Mouse (Mus musculus) forebrain, postnatal 0 days (tissue): Measurements from ENCODE around the gene Tbx1. TPM values are rescaled to one million over a fixed set of nuclear protein-coding genes. Genes with fewer than 3 reads are reported as not detected.
A peak's percentile ranks its signal among the peaks of the same experiment; 100 is the strongest.

Source experiments
- ATAC-seq: fragments of 200-750 bp; cut with Nextera tagmentation; 2 replicates; pipeline ENCODE4 v1.8.0; 2017; ENCODE audit warnings: mild to moderate bottlenecking, moderate library complexity
- DNase-seq: peaks from one replicate; pipeline ENCODE4 v3.0.0-alpha.2; 2015
- H3K27ac ChIP-seq: fragments of 300-500 bp; sonication (generic); 2 replicates; pipeline ENCODE4 v1.5.1; 2014; ENCODE audit warnings: low read depth, mild to moderate bottlenecking, antibody characterized with exemption, low read length, moderate library complexity, mixed read lengths
- H3K27me3 ChIP-seq: fragments of 300-500 bp; sonication (generic); 2 replicates; pipeline ENCODE4 v1.6.1; 2014; ENCODE audit warnings: mild to moderate bottlenecking, low read length, mixed read lengths; ENCODE audit not compliant: insufficient read depth
- H3K36me3 ChIP-seq: fragments of 300-500 bp; sonication (generic); 2 replicates; pipeline ENCODE4 v1.6.1; 2014; ENCODE audit warnings: mild to moderate bottlenecking, moderate library complexity; ENCODE audit not compliant: insufficient read depth
- H3K4me1 ChIP-seq: fragments of 300-500 bp; sonication (generic); 2 replicates; pipeline ENCODE4 v1.6.1; 2014; ENCODE audit warnings: antibody characterized with exemption; ENCODE audit not compliant: insufficient read depth
- H3K4me2 ChIP-seq: fragments of 300-500 bp; sonication (generic); 2 replicates; pipeline ENCODE4 v1.6.1; 2014; ENCODE audit warnings: low read depth, mild to moderate bottlenecking, moderate library complexity
- H3K4me3 ChIP-seq: fragments of 300-500 bp; sonication (generic); 2 replicates; pipeline ENCODE4 v1.5.1; 2014; ENCODE audit warnings: low read depth, low read length, mixed read lengths
- H3K9ac ChIP-seq: fragments of 300-500 bp; sonication (generic); 2 replicates; pipeline ENCODE4 v1.6.1; 2014; ENCODE audit warnings: mild to moderate bottlenecking
- H3K9me3 ChIP-seq: fragments of 300-500 bp; sonication (generic); 2 replicates; pipeline ENCODE4 v1.6.1; 2016; ENCODE audit warnings: low read length
- CTCF ChIP-seq: sonication (generic); IDR thresholded peaks from 2 replicates; pipeline ENCODE4 v1.5.1; 2016; ENCODE audit warnings: antibody characterized with exemption, control low read depth, low read depth
- WGBS: fragments of 180-500 bp; shearing (Covaris S2); extraction: QIAGEN DNeasy Blood & Tissue Kit; methylation state at CpG from one replicate; pipeline ENCODE4 v1.1.7; 2014; 5-methylcytosine and 5-hydroxymethylcytosine counted together
- polyA plus RNA-seq: library from polyadenylated mRNA; unstranded; fragments of >200 nt; fragmentation: Nextera tagmentation; extraction: Ambion mirVana; gene quantifications from 2 replicates; pipeline ENCODE4 v1.2.1, GENCODE M21; 2015
- total RNA-seq: library from RNA; depleted of rRNA; stranded (reverse); fragments of >200 nt; gene quantifications from 2 replicates; pipeline ENCODE4 v1.2.3, GENCODE M21; 2014

The Tbx1 gene
- total and polyA plus RNA-seq, 2 experiments from 2014 or later: 0.71 to 0.90 TPM

DNA sequence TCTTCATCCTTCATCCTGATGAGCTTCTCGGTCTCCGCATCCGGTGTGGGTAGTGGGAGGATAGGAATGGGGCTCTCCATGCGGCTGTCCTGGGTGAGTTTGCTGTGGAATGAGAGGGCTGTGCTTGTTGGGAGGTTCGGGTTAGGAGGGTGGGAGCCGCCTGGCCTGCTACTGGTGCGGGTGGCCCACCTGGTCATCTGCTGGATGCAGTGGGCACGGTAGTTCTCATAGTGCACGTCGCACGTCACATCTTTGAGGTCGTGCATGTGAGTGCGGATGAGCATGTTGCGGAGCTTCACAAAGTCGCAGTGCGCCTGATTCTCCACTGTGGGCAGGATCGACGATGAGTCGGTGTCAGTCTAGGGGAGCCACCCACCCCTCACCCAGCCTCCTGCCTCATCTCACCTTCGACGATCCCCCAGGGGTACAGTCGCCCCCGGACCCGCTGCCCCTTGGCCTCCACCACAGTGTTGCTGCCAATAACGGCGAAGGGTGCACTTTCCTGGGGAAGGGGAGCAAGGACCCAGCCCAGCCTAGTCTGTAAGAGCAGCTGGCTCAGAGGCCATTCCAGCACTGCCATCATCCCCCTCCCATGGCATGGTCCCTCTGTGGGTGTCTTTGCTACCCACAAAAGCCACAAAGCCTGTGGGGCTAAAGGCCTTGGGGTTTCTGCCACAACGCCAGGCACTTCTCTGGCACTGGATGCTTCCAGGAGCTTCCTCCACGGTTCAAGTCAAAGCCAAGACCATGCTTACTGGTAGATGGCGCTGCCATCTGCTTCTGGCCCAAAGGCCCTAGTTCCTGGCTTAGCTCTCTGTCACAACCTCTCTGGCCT, 32.7 kb upstream of the Tbx1 start:
- H3K27me3 ChIP-seq: peaks cover 22% of the 10 kb centered on the region

DNA sequence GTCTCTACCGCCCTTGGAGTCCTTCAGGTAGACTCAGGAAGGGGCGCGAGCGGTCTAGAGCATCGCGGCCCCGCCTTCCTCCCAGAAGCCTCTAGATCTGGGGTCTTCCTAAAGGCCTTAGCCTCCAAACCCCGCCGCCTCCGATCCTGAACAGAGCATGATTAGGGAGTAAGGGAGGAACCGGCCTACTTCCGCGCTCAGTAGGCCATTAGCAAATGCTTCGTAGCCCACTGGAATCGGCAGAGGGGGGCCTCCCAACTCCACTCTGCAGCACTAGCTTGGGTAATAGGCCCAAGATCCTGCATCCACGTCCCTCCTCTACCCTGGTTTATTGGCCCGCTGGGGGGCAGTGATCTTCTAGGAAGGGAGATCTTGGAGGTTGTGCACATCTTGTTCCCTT, 31.5 kb upstream of the Tbx1 start, which contains the start of gene Gp1bb:
TSS of gene Gp1bb (minus strand) at position 385 of the 400 bp plus-strand sequence.
- Histone ChIP-seq H3K36me3 (peaks cover 44% of the 10 kb centered on the region), H3K4me2 (peak within 1 kb of the TSS; percentile 67), H3K27ac (no peak within 1 kb of the TSS), H3K4me1 (peaks cover 6% of the 10 kb centered on the region; the same call in 1 of the 2 replicates), H3K9ac (no peak within 1 kb of the TSS), H3K4me3 (peak within 1 kb of the TSS; percentile 32), H3K9me3 (no peaks in the 10 kb centered on the region), H3K27me3 (peaks cover 22% of the 10 kb centered on the region)
- no peak for ATAC-seq
- TF ChIP-seq CTCF: 0 out of 2 replicates have a peak, but pooled peaks have one; percentile 7
- WGBS: 35% methylated on average over 17 of the region's 17 CpGs
- DNase-seq: no peak

More for the DNA sequence above, 32.7 kb upstream of the Tbx1 start:
- ATAC-seq (no peak), DNase-seq (peak; percentile 8)
- H3K4me3 ChIP-seq: no peak overlapping the region
- H3K9me3 ChIP-seq: no peaks in the 10 kb centered on the region
- H3K36me3 ChIP-seq: peaks cover 44% of the 10 kb centered on the region
- H3K9ac ChIP-seq: no peak overlapping the region
- H3K4me1 ChIP-seq: peaks cover 15% of the 10 kb centered on the region
- no peak overlapping the region for H3K27ac ChIP-seq
- TF ChIP-seq CTCF: no peak
- 52% methylated on average over 29 of the region's 29 CpGs for WGBS
- H3K4me2 ChIP-seq: no peak overlapping the region

DNA sequence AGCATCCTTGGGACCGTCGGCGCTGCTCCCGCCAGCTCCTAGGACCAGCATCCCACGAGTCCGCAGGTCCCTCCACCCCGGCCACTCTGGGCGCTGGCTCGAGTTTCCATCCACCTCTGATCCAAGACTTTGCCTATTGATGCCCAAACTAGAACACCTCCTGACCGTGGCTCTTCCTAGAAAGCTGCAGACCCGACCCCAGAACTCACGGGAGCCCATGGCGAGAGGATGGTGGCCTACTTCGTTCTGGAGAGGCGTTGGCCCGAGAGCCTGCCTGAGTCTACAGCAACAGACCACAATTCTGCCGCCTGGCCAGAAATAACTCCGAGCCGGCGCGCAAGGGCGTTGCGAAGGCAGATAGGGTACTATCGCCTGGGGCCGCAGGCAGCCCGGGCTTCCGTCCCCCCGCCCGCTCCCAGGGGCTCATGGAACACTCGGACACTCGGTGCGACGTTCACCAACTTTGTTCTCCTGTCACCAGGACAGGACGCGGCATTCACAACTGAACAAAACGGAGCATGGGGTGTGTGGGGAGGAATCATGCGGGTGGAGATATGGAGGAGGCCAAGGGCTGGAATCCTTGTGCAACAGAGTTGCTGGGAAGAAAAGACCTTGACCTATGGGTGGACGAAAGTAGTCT, 31.0 kb upstream of the Tbx1 start:
- H3K4me2 ChIP-seq: peak overlapping the region; percentile 67
- H3K4me3 ChIP-seq: peak overlapping the region; percentile 32
- ATAC-seq (no peak), DNase-seq (peak; percentile 53)
- H3K9ac ChIP-seq: no peak overlapping the region
- 11% methylated on average over 38 of the region's 38 CpGs for WGBS
- H3K36me3 ChIP-seq: peaks cover 44% of the 10 kb centered on the region
- peaks cover 22% of the 10 kb centered on the region for H3K27me3 ChIP-seq
- TF ChIP-seq CTCF: no peak
- H3K4me1 ChIP-seq: peaks cover 6% of the 10 kb centered on the region; the same call in 1 of the 2 replicates
- H3K27ac ChIP-seq: no peak overlapping the region
- no peaks in the 10 kb centered on the region for H3K9me3 ChIP-seq

DNA sequence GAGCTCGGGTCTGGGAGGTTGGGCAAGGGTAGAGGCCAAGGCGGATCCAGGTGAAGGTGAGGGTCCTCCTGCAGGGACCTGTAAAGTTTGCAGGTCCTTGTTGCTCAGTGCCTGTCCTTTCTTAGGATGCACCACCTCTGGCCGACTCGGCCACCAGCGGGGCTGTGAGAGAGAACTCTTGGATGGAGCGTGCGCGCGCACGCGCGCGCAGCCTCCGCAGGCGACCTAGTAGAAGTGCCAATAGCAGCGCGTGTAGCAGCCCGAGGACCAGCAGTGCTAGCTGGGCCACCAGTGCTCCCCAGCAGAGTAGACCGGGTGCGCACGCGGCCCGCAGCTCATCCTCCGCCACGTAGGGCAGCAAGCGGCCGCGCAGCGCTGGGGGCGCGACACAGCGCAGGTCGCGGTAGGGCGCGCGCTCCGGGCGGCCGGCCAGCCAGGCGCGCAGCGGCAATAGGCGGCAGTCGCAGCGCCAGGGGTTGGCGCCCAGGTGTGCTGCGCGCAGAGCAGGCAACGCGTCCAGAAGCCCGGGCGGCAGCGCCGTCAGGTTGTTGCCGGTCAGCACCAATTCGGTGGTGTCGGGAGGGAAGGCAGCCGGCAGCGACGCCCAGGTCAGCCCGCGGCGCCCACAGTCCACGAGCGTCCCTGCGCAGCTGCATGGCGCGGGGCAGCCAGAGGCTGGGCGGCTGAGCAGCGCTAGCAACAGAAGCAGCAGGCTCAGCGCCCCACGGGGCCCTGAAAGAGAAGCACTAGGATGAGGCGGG, 30.3 kb upstream of the Tbx1 start:
- Histone ChIP-seq H3K9ac (peak overlapping the region; percentile 37; the same call in 1 of the 2 replicates), H3K4me2 (peak overlapping the region; percentile 67), H3K4me3 (peak overlapping the region; percentile 32), H3K36me3 (peaks cover 44% of the 10 kb centered on the region), H3K27ac (no peak overlapping the region), H3K4me1 (peaks cover 2% of the 10 kb centered on the region; the same call in 1 of the 2 replicates), H3K9me3 (no peaks in the 10 kb centered on the region), H3K27me3 (peaks cover 22% of the 10 kb centered on the region)
- no peak for TF ChIP-seq CTCF
- WGBS: 6% methylated on average over 72 of the region's 74 CpGs
- peak; percentile 74 for DNase-seq
- peak; percentile 44 for ATAC-seq

GRCm38 (mm10) chr16:18620201-18620600, 29.7 kb upstream of the Tbx1 start:
- Histone ChIP-seq H3K4me2 (peak overlapping the region; percentile 67; the same call in 1 of the 2 replicates), H3K27me3 (peaks cover 22% of the 10 kb centered on the region)
- no peak for DNase-seq

GRCm38 (mm10) chr16:18619110-18619509, 28.6 kb upstream of the Tbx1 start:
- H3K9ac ChIP-seq: no peak overlapping the region
- no peaks in the 10 kb centered on the region for H3K9me3 ChIP-seq
- DNase-seq (no peak), ATAC-seq (no peak)
- 63% methylated on average over 4 of the region's 4 CpGs for WGBS
- peaks cover 31% of the 10 kb centered on the region for H3K36me3 ChIP-seq
- H3K4me1 ChIP-seq: no peaks in the 10 kb centered on the region
- no peak overlapping the region for H3K4me2 ChIP-seq
- H3K27ac ChIP-seq: no peak overlapping the region
- no peak for TF ChIP-seq CTCF
- peaks cover 22% of the 10 kb centered on the region for H3K27me3 ChIP-seq
- no peak overlapping the region for H3K4me3 ChIP-seq

More at GRCm38 (mm10) chr16:18620201-18620600, 29.7 kb upstream of the Tbx1 start:
- 22% methylated on average over 6 of the region's 6 CpGs for WGBS
- ATAC-seq: peak; percentile 7; the same call in 1 of the 2 replicates
- no peak for TF ChIP-seq CTCF
- Histone ChIP-seq H3K4me1 (no peaks in the 10 kb centered on the region), H3K9me3 (no peaks in the 10 kb centered on the region), H3K36me3 (peaks cover 42% of the 10 kb centered on the region), H3K4me3 (0 out of 2 replicates have a peak overlapping the region, but pooled peaks have one; percentile 32), H3K9ac (0 out of 2 replicates have a peak overlapping the region, but pooled peaks have one; percentile 37), H3K27ac (no peak overlapping the region)
